Mouse (Mus musculus) telencephalon, adult 2 months (tissue): Measurements from ENCODE around the gene Chchd10.

ENCODE experiments used
- DNase-seq: peaks from one replicate; pipeline ENCODE4 v3.0.0-alpha.2; 2011; ENCODE audit warnings: low read depth, low spot score

The Chchd10 gene

GRCm38 (mm10) chr10:75949053-75950045, 16.4 kb downstream of the Chchd10 start:
- DNase-seq, result no peak

- DNase-seq, result no peak
These were observed 17.9 kb downstream of the Chchd10 start for GRCm38 (mm10) chr10:75950791-75951210.

- no peak for DNase-seq
These were observed 18.6 kb downstream of the Chchd10 start for GRCm38 (mm10) chr10:75951424-75952050.

GRCm38 (mm10) chr10:75954381-75954811, 21.5 kb downstream of the Chchd10 start, which contains the start of gene Gm5134:
Gm5134 (plus strand) TSS chr10:75954514.
- no peak for DNase-seq

DNA sequence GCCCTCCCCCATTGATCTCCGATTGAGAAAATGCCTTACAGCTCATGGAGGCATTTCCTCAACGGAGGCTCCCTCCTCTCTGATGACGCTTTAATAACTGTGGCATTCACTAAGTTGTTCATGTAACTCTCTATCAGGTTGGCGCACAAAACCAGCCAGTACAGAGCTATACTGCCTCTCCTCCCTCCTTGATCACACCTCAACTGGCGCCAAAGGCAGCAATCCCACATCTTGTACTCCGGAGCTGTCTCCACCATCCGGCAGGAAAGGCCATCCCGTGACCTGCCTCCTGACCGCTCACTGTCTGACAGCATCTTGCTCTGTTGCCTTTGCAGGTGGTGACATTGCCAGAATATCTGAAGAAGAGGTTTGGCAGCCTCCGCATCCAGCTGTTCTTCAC, 40.9 kb downstream of the Chchd10 start:
- no peak for DNase-seq

DNA sequence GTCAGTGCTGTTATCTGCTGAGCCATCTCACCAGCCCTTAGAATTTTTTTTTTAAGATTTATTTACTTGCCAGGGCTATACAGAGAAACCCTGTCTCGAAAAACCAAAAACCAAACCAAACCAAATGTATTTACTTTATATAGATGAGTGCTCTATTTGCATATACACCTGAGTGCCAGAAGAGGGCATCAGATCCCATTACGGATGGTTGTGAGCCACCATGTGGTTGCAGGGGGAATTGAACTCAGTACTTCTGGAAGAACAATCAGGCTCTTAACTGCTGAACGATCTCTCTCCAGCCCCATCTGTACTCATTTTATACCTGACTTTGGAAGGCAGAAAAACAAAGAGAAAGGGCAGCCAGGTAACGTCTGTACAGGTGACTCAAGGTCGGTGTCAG, 42.3 kb downstream of the Chchd10 start:
- DNase-seq, result no peak

- no peak for DNase-seq
These were observed 45.3 kb downstream of the Chchd10 start for GRCm38 (mm10) chr10:75978119-75978834.

- DNase-seq, result no peak
These were observed 45.9 kb downstream of the Chchd10 start for GRCm38 (mm10) chr10:75978835-75979157.

GRCm38 (mm10) chr10:75979432-75979831, 46.5 kb downstream of the Chchd10 start:
- DNase-seq, result peak; percentile 18
